Comparison of ENCODE assay signal across 30 mouse cellular contexts in genomic region chr7:34818660-34819059, GRCm38 (mm10). TPM values are rescaled to one million over a fixed set of nuclear protein-coding genes. Genes with fewer than 3 reads are reported as not detected.
A peak's percentile ranks its signal among the peaks of the same experiment; 100 is the strongest.
DNase-seq lines count a peak whose midpoint lies in the region; ATAC-seq lines count a peak whose summit lies in the region.
"Had no signal": no experiment of that assay in that cellular context is flagged by ENCODE, and none has a peak within 500 bp of the region (broad histone marks: within the 10 kb centered on the region; RNA-seq: fewer than 3 reads in every experiment).

No protein-coding gene starts in this region.

- WGBS in forebrain, embryonic 15.5 days: 29% methylated on average over 5 of the region's 5 CpGs

- H3K4me3 ChIP-seq in forebrain, embryonic 15.5 days: no peak overlapping the region
- H3K4me3 ChIP-seq: embryonic facial prominence, embryonic 10.5 days; embryonic facial prominence, embryonic 13.5 days; erythroblast, embryonic 14.5 days; gastrocnemius, adult 2 months; heart, embryonic 10.5 days; heart, embryonic 13.5 days; hindbrain, embryonic 12.5 days; hindbrain, embryonic 15.5 days had no signal

- DNase-seq in ES-CJ7 (ENCODE audit: low read depth, low spot score) (peak; percentile 49), ZHBTc4 (ENCODE audit: low read depth, low spot score) (peak; percentile 47)
- peak; percentile 22 for DNase-seq in retina, embryonic 14.5 days (ENCODE audit: low spot score)
- DNase-seq in neural tube, embryonic 10.5 days (ENCODE audit: extremely low spot score, low spot score): no peak
- no peak for DNase-seq in kidney, postnatal 14 days
- no peak for DNase-seq in left cerebral cortex, adult 18-20 months (ENCODE audit: low spot score in 2 of 2)
- DNase-seq: adrenal gland, postnatal 10 days; adrenal gland, postnatal 36 days; cerebellum, adult 11 months; cerebellum, adult 2 months; cerebellum, adult 9-11 months; cerebellum, postnatal 25 days; embryo, embryonic 11 days; gastrocnemius, adult 2 months; gastrocnemius, postnatal 25 days; heart, adult 18-20 months; heart, postnatal 14 days; kidney, adult 2 months had no signal

- no peaks in the 10 kb centered on the region for H3K9me3 ChIP-seq in forebrain, embryonic 15.5 days
- H3K9me3 ChIP-seq: embryonic facial prominence, embryonic 13.5 days; heart, embryonic 10.5 days; heart, embryonic 13.5 days; hindbrain, embryonic 12.5 days; hindbrain, embryonic 15.5 days had no signal

- H3K27ac ChIP-seq in forebrain, embryonic 15.5 days (replicated peaks): no peak overlapping the region
- H3K27ac ChIP-seq: embryonic facial prominence, embryonic 10.5 days; embryonic facial prominence, embryonic 13.5 days; gastrocnemius, adult 2 months; heart, embryonic 10.5 days; heart, embryonic 13.5 days; hindbrain, embryonic 12.5 days; hindbrain, embryonic 15.5 days had no signal

- peaks cover 9% of the 10 kb centered on the region for H3K27me3 ChIP-seq in forebrain, embryonic 15.5 days

- H3K4me2 ChIP-seq in forebrain, embryonic 15.5 days (replicated peaks): no peak overlapping the region
- H3K4me2 ChIP-seq: embryonic facial prominence, embryonic 13.5 days; heart, embryonic 13.5 days; hindbrain, embryonic 12.5 days; hindbrain, embryonic 15.5 days had no signal

- 0 out of 2 replicates have a peak, but pooled peaks have one; percentile 61 for ATAC-seq in forebrain, embryonic 15.5 days (replicated peaks)
- ATAC-seq: CD4-positive, CD25-positive, alpha-beta regulatory T cell, adult 4 months; intestine, postnatal 0 days had no signal

- no peaks in the 10 kb centered on the region for H3K36me3 ChIP-seq in forebrain, embryonic 15.5 days
- H3K36me3 ChIP-seq: embryonic facial prominence, embryonic 10.5 days; embryonic facial prominence, embryonic 13.5 days; heart, embryonic 10.5 days; heart, embryonic 13.5 days; hindbrain, embryonic 12.5 days; hindbrain, embryonic 15.5 days had no signal

- no peak overlapping the region for H3K9ac ChIP-seq in forebrain, embryonic 15.5 days (replicated peaks)
- H3K9ac ChIP-seq: embryonic facial prominence, embryonic 13.5 days; heart, embryonic 13.5 days; hindbrain, embryonic 12.5 days; hindbrain, embryonic 15.5 days had no signal

- peaks cover 17% of the 10 kb centered on the region for H3K4me1 ChIP-seq in forebrain, embryonic 15.5 days

RNA-seq across cellular contexts. Expression of gene Chst8, which starts 6.1 kb away (rescaled TPM):
- polyA plus RNA-seq in forebrain, embryonic 15.5 days (2015; fragmentation: Nextera tagmentation; extraction: Ambion mirVana): 8.8 and 9.6 TPM in 2 replicates
- 10 to 100 TPM; 22.4 to 27.9 TPM for total RNA-seq in left cerebral cortex, adult 18-20 months (2021)
- total RNA-seq: common myeloid progenitor, adult 5-6 weeks; hematopoietic stem cell, adult 5-6 weeks had no signal
- polyA plus RNA-seq: erythroblast, embryonic 14.5 days had no signal

Comparison
In these comparisons a context has a peak if more than half of its experiments do, and no peak if none do; other contexts are left out.
1. DNase-seq: peak in ES-CJ7 (single experiment), ZHBTc4 (single experiment) and retina, embryonic 14.5 days (single experiment); none in neural tube, embryonic 10.5 days (single experiment), kidney, postnatal 14 days (single experiment) and left cerebral cortex, adult 18-20 months (0 of 2).